Mouse (Mus musculus): ENCODE measurements around the gene Lrrc10b. TPM values are rescaled to one million over a fixed set of nuclear protein-coding genes. Genes with fewer than 3 reads are reported as not detected.

Lrrc10b gene
- 10 to 100 TPM; 78.7 to 89.3 TPM for total RNA-seq (2021)

DNA sequence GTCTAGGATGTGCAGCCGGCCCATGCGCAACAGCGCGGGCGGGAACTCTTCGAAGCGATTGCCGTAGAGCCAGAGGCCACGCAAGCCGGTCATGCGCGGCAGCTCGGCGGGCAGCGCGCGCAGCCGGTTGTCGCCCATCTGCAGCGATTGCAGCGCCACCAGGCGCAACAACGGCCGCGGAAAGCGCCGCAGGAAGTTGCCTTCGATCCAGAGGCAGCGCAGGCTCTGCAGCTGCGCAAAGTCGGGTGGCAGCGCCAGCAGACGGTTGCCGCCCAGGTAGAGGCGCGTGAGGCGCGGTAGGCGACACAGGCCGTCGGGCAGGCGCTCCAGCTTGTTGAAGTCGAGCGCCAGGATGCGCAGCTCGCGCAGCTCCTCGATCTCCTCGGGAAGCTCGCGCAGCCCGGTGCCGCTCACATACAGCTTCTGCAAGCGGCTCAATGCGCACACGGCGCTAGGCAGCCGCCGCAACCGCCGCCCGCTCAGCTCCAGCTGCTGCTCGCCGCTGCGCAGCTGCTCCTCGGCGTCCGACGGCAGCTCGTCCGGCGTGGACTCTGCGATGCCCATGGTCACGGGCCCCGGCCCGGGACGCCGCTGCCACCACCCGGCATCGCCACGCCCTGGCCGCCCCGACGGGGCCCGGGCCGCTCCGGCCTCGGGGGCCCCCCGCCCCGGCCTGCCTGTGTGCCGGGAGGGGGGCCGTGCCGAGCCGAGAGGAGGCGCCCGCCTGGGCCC, at the start of gene Lrrc10b:
Lrrc10b (minus strand) TSS at position 722 of the 732 bp plus-strand sequence.
- DNase-seq: peak; percentile 60 to 70

DNA sequence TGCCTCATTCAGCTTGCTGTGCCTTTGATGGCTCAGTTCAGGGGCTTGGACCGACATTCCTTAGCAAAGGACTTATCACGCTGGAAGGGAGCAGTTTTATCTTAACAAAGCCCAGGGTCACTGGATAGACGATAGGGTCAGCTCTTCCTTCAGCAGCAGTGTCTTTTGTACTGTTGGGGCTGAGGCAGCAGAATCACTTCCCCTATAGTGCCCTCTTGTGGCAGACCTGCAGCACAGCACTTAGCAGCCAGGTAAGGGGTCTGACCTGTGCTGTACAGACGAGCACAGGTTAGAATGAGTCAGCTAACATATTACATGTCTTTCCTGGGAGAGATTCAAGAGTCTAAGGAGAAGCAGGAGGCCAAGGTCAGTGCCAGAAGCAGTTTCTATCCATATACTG, 45.3 kb upstream of the Lrrc10b start:
- peak in 1 of 2 experiments; percentile 31 for DNase-seq

DNA sequence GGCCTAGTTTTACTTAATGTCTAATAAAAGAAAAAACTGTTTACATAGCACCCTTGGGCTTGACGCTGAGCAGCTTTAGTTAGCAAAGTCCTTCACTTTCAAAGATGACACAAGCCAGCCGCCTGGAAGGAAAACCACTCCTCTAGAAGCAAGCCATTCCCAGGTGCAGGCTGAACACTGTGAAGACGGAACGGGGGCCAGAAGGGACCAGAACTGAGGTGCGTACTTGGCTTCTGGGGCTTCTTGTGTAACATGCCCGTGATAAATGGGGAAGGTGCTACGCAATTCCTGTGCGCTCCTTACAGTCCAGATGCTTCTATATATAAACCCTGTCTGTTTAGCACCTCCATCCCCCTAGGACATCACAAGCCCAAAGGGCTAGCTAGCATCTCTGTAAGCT, 43.3 kb upstream of the Lrrc10b start:
- no peak for DNase-seq

DNA sequence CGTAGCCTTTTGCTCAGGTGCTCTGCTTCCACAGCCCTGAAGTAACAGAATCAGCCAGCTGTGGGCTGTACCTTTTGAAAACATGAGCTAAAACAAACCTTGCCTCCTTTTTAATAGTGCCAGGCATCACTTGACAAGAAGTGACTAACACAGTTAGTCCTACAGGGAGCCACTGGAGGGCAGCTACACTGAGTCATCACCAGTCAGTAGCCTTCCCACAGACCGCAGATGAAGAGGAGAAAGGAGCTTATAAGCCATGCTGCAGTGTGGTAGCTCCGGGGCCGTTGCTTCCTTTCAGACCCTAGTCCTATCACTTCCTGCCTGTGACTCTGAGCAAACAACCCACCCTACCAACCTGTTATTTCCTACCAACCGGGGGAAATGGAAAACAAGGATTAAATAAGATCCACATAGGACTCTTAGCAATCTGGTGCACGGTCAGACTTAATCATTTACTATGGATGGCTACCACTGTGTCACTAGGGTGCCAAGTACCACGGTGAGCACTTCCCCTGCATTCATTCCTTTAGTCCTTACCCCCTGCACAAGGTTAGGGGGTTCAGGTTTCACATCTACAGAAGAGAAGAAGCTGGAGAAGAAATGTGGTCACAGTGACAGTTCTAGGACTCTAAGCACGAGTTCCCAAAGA, 40.4 kb upstream of the Lrrc10b start:
- DNase-seq: no peak

DNA sequence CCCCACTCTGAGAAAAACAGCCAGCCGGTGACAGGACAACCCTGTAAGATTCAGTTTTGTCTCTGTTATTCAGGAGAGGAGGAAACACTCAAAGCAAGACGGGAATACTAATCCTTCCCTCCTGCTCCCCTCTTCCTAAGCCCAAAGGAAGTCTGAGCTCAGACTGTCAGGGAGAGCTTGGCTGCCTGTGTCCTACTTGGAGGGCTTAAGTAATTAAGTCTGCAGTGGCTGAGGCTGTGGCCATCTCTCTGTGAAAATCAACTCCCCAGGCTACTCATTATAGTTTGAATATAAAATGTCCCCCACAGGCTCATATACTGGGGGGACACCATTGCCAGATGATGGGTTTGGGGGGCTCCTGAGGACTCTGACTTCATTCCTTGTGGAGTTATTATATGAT, 39.7 kb upstream of the Lrrc10b start:
- DNase-seq: no peak

DNA sequence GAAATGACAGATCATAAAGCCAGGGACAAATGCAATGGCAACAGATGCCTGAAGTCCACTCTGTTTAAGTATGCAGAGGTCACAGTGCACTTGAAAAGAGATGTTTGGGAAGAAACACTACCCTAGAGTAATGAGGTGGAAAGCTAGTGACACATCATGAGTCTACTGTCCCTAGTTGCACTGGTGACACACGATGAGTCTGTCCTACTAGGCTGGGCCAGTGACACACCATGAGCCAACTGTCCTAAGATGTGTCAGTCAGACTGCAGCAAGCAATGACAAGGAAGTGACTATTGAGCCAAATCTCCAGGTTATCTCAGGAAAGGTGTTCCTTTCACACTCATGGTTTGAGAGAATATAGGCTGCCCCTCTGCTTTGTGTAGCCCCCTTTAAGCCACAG, 38.4 kb upstream of the Lrrc10b start:
- DNase-seq: no peak

DNA sequence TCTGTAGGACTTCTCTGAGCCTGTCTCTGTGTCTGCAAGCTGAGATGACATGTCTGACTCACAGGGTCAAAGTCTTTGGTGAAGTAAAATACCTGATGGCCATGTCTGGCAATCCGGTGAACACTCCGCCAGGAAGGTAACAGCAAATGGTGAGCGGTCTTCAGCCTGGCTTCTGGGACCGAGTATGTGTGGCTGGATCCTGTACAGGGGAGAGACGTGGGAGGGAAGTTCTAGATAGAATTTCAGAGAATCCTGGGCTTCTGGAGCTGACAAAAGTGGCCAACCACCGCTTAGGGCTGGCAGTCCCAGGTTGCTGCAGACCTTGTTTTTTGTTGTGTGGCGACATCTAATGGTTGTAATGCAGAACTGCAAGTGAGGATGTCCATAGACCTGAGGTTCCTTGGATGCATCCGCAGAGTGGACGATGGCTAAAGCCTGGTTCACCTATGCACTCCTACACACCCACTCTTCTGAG, 29.0 kb upstream of the Lrrc10b start:
- DNase-seq: peak; percentile 40 to 56

DNA sequence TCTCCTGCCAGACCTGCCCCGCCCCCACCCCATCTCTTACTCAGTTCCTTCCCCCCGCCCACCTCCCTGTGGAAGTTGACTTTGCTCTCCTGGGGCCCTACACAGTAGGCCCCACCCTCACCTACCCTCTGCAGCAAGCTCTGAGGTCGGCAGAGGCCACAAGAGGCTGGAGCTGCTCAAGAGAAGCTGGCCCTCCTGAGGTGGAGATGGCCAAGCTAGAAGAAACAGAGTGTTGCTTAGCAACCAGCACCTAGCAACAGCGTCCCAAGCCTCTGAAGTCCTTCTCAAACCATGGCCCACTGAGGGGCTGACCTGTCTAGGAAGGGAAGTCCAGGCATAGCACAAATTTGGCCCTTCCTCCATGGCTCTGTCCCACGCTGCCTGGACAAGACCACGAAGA, 25.4 kb upstream of the Lrrc10b start, which contains the start of gene Ppp1r32:
Ppp1r32 (minus strand) TSS at position 226 of the 400 bp plus-strand sequence.
- DNase-seq: no peak

DNA sequence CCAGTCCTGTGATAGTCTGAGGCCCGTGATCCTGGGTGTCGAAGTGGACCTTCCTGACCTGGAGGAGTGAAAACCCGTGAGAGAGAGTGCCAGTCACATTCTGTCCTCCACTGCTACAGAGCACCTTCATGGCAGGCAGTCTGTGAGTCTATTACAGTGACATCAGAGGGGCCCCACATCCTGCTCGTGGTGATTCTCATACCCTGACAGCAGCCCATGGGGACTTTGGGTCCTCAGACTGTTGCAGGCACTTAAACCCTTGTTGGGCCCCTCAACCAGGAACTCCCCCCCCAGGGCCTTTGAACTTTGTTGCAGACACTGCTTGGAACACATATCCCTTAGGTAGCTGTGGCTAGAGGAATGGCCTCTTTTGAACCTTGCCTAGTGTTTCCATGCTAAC, 22.3 kb upstream of the Lrrc10b start:
- DNase-seq: no peak

DNA sequence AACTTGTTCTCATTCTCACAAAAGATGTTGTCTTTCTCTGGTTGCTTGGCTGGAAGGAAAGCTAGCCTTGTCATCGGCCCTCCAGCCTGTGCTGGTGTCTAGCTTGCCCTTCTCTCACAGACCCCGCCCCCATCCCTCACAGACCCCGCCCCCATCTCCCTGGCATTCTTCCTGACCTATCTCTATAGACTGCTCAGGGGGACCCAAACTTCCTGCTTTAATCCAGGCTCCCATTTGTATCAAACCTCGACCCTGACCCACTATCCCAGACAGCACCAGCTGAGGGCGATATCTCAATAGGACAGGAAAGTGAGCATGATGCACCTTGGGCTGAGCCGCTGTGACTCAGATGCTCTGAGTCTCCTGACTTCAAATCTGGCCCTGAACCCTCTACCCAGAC, 16.5 kb upstream of the Lrrc10b start:
- DNase-seq: no peak

DNA sequence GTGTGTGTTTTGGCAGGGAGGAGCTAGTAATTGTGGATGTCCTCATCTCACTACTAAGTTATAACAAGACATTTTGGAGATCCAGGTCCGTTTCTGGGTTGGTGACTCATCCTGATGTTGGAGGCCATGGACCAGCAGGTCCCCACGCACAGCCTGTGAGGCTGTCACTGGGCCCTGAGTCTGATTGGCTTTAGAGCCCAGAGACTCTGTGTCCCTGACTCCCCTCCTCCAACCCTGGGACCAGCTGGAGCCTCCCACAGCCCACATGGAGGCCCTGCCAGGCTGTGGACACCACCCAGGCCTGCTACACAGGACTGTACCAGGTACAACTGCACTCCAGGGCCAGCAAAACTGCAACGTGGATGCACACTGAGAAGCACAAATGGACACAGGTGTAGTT, 15.7 kb upstream of the Lrrc10b start:
- DNase-seq: peak in 1 of 2 experiments; percentile 45

DNA sequence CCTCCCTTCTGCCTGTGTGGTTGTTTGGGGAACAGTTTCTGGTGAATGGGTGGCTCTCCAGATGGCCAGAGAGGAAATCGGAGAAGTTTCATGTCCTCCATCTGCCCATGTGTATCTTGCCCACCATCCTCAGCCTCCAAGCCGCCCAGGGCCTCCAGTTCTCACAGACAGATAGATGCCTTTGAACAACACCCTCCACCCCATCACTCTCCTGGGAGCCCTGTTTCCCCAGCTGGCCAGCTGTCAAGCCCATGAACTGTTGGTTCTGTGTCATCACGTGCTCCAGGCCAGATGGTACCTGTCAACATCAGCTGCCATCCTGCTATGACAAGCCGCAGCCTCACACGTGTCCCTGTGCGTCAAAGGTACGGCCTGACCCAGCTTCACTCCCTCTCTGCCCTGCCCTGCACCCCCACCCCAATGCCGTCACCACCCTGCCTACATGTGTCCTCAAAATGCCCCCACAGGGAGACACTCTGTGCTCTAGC, 11.9 kb upstream of the Lrrc10b start:
- peak; percentile 54 for DNase-seq

DNA sequence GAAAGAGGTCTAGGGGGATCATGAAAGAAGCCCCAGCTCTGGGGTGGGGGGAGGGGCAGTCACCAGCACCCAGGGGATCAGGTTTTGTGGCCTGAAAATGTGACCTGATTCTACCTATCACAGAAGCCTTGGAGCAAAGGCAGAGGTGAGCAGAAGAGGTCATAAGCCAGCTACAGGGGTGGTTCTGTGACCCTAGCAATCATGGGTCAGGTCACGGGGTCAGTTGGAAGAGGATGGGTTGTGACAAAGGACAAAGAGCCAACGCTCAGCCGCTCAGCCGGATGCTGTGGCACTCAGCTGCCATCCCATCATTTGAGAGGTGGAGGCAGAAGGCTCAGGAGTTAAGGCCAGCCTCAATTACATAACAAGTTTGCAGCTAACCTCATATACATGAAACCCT, 7.2 kb upstream of the Lrrc10b start:
- DNase-seq: no peak

DNA sequence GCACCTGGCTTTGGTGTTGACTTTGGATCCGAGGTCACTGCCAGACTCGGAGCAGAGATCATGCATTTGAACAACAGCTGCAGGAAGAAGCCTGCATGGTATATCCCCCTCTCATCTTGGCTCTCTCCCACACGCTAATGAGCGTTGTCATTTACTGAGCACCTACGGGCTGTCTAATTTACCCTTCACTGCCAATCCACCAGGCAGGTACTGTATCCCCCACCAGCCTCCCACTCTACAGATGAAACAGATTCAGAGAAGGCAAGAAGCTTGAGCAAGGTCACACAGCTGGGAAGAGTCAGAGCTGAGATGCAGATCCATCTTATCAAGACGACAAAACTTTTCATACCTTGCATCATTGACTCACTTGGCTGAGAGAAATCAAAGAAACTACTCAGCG, 4.3 kb upstream of the Lrrc10b start:
- DNase-seq: no peak

DNA sequence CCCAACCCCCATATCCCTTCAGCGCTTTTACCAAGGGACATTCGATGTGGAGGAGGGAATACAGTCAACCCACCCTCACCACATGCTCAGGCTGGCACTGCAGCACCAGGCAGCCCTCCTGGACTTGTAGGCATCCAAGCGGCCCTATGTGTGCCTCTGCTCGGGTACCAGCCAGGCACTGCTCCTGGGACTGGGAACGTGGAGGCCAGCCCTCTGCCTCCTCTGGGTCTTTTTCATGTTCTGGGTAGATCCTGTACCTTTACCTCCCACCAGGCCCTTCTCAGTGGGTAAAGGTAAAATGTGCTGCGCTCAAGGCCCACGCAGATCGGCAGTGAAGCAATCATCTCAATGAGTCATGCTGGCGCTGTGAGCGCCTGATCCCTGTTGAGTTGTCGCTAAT, 2.6 kb upstream of the Lrrc10b start:
- DNase-seq: peak; percentile 62 to 75

DNA sequence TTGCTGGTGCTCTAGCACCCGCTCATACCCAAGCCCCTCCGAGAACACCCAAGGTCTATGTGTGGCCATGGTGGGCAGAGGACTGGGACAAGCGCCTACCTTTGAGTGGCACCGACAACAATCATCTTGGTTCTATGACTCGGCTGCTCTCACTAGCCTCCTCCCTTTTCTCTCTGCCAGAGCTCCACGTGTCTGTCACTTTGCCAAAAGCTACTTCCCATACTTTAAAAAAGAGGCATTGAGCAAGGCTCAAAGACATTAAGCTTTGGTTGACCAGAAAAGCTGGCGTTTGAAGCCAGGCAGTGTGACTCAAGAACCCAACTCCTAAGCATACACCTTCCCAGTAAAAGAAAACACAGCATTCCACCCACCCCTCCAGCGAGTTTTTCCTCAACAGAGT, 823 bp upstream of the Lrrc10b start:
- DNase-seq: no peak

DNA sequence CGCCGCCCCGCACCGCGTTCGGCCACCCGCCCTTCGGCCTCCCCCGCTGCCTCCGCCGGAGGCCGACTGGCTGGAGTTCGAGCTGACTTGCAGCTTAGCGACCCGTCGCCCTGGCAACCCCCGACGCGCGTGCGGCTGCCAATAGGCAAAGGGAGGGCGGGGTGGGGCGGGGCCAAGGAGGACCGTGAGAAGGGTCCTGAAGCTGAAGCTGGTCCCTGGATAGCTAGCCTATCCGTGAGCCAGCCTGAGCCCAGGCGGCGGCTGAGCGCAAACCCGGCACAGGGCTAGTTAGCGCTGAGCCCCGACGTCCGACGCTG, 169 bp upstream of the Lrrc10b start:
- peak; percentile 66 to 77 for DNase-seq

DNA sequence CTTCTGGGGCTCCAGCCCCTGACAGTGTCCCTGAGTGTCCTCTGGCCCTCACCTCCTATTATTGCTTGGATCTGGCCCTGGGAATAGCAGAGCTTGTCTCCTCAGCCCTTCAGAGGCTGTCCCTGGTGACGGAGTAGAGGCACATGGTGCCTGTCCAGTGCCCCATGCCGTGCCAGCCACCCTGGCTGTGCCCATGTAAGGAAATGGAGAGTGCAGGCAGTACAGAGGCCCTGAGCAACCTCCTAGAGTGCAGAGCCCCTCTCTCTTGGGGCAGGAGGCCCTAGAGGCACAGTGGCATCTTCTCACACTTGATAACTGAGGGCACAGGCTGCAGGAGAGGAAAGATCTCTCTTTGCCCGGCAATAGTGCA, 1.9 kb downstream of the Lrrc10b start:
- no peak for DNase-seq

DNA sequence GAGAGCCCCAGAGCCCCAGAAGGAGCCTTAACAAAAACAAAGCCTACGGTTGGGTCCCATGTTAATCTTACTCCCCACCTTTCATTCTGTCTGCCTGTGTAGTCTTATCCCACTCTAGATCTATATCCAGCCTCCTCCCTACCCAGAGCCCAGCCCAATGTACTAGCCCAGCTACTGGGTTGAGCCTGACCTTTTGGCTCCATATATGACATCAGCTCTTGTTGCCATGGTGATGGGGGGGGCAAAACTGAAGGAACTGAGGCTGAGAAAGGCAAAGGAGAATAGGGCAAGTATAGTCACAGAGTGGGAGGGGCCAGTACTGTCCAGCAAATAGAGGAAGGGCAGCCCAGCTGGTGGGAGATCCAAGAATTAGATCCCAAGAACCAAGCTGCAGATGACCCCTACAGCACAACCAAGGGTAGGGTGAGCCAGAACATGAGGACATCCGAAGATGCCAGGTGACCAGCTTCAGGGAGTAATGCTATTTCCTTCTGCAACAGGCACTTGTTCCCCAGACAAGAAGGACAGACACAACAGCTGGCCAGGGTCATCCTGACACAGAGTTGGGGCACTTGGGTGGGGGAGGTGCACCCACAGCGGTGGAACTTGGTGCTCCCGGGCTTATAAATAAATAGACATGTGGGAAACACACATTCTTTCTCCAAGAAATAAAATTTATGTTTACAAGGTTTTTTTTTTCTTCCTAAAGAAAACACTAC, 2.4 kb downstream of the Lrrc10b start:
- no peak for DNase-seq

DNA sequence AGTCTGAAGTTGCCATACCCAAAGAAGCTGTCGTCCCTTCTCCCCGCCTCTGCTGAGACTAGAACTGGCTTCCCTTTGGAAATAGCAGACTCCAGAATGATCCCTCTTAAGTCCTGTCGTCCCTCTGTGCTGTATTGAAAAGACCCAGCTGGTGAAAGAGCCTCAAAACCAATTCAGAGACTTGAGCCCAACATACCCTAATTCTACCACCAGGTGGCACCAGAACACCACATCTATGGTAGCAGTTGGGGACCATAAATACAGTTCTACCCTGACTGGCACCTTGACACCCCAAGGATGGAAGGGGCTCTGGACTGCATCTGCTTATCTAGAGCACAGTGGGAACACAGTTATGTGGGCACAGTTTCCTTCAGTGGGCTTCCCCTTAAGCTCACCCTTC, 7.6 kb downstream of the Lrrc10b start:
- DNase-seq: peak; percentile 69 to 81

DNA sequence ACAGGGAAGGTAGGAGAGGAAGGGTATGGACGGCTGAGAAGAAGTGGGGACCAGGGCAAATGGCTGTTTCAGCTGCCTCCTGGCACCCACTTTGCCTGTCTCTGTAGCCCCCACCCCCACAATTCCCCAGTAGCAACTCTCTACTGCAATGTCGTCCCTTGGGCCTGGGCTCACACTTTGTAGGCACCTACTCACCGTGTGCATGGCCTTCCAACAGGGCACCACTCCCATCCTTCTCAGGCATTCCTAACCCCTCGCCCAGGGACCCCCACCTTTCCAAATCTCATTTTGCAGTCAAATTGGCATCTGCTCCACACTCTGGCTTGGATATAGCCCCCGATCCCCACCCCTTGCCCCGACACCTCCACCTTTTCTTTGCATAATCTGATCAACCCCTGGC, 8.1 kb downstream of the Lrrc10b start:
- no peak for DNase-seq

DNA sequence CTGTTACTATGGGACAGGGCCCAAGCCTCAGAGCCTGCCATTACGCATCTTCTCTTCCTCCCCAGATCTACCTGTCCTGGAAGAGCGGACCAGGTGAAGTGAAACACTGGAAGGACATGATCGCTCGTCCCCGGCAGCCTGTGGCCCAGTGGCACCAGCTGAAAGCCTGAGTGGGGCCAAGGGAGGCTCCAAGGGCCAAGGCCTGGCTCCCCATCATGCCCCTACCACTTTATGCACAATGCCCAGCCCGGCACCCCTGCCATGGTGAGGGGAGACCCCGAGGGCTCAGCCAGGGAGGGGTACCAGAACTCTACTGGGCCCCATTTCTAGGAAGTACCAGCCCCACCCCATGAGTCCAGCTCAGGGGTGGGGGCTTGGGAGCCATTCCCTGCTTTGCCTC, 9.0 kb downstream of the Lrrc10b start:
- no peak for DNase-seq

DNA sequence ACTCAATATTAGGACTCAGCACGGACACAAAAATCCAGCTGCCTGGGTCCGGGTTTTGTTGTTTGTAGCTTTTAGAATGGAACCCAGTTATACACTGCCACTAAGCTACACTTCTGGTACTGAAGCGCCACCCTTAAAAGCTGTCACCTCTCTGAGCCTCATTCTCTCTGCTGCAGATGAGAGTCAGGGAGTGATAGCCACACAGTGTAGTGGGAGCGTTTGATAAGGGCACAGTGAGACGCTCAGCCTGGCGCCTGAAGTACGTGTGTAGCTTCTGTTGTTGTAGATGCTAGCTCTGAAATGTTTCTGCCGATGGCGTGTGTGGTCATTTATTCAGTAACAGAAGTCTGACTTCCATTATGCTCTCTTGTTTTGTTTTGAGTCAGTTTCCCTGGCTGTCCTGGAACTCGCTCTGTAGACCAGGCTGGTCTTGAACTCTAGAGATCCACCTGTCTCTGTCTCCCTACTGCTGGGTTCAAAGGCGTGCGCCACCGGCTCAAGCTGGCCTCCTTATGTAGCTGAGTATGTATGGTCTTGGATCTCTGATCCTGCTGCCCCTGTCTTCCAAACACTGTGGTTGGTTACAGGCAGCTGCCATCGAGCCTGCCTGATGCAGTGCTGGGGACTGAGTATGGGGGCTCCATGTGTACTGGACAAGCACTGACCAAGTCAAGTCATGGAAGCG, 12.4 kb downstream of the Lrrc10b start:
- no peak for DNase-seq

Data from layer of hippocampus, postnatal 36 days (tissue).